24 mouse cellular contexts compared by ENCODE assay signal in genomic region chr17:87164312-87164922, GRCm38 (mm10). TPM values are rescaled to one million over a fixed set of nuclear protein-coding genes. Genes with fewer than 3 reads are reported as not detected.
A peak's percentile ranks its signal among the peaks of the same experiment; 100 is the strongest.
DNase-seq lines count a peak whose midpoint lies in the region; ATAC-seq and TF ChIP-seq lines count a peak whose summit lies in the region.
"Had no signal": no experiment of that assay in that cellular context is flagged by ENCODE, and none has a peak within 500 bp of the region (broad histone marks: within the 10 kb centered on the region; RNA-seq: fewer than 3 reads in every experiment).

No protein-coding gene starts in this region.

- 41% methylated on average over 7 of the region's 7 CpGs for WGBS in embryonic facial prominence, embryonic 12.5 days
- 84% methylated on average over 7 of the region's 7 CpGs for WGBS in hindbrain, embryonic 13.5 days

- DNase-seq in gastrocnemius, adult 2 months = no peak
- no peak for DNase-seq in gastrocnemius, adult 8-10 months (ENCODE audit: low spot score in 2 of 2)
- DNase-seq in hindlimb bud, embryonic 11.5 days (ENCODE audit: extremely low spot score, low read depth, low spot score) = peak; percentile 10
- peak; percentile 55 for DNase-seq in mesoderm, embryonic 11.5 days (ENCODE audit: low read depth, low spot score)
- DNase-seq in adrenal gland, postnatal 25 days = no peak
- DNase-seq in kidney, adult 9 months = no peak
- DNase-seq: adrenal gland, postnatal 36 days; cerebellum, adult 9-10 months; gastrocnemius, postnatal 10 days; kidney, adult 11 months; kidney, postnatal 10 days; liver, postnatal 0 days; lung, postnatal 10 days; spleen, adult 18-20 months; thymus, adult 18-20 months had no signal

- H3K36me3 ChIP-seq in embryonic facial prominence, embryonic 12.5 days = no peaks in the 10 kb centered on the region
- H3K36me3 ChIP-seq in hindbrain, embryonic 13.5 days = no peaks in the 10 kb centered on the region
- H3K36me3 ChIP-seq: G1E; heart, embryonic 12.5 days; hindbrain, embryonic 15.5 days; midbrain, embryonic 13.5 days; neural tube, embryonic 12.5 days; stomach, embryonic 15.5 days had no signal

- no peaks in the 10 kb centered on the region for H3K27me3 ChIP-seq in embryonic facial prominence, embryonic 12.5 days
- no peaks in the 10 kb centered on the region for H3K27me3 ChIP-seq in hindbrain, embryonic 13.5 days
- H3K27me3 ChIP-seq: heart, embryonic 12.5 days; hindbrain, embryonic 15.5 days; midbrain, embryonic 13.5 days; neural tube, embryonic 12.5 days; stomach, embryonic 15.5 days had no signal

- 0 out of 2 replicates have a peak overlapping the region, but pooled peaks have one; percentile 1 for H3K4me2 ChIP-seq in embryonic facial prominence, embryonic 12.5 days (replicated peaks)
- H3K4me2 ChIP-seq in hindbrain, embryonic 13.5 days = no peak overlapping the region
- H3K4me2 ChIP-seq: heart, embryonic 12.5 days; hindbrain, embryonic 15.5 days; midbrain, embryonic 13.5 days; neural tube, embryonic 12.5 days; stomach, embryonic 15.5 days had no signal

- TF ChIP-seq CTCF in gastrocnemius, adult 2 months (IDR thresholded peaks at IDR 0.05) = no peak

- intact Hi-C loops in gastrocnemius, adult 2 months (cut with DNase I) = no loop called here

- ATAC-seq in embryonic facial prominence, embryonic 12.5 days (ENCODE audit: insufficient number of reproducible peaks, insufficient read depth, low FRiP score, low TSS enrichment) = peak; percentile 72; the same call in 1 of the 2 replicates
- ATAC-seq in hindbrain, embryonic 13.5 days (ENCODE audit: low FRiP score) = no peak
- ATAC-seq: forebrain, embryonic 16.5 days; liver, postnatal 0 days; midbrain, embryonic 13.5 days had no signal

- no peak overlapping the region for H3K9ac ChIP-seq in embryonic facial prominence, embryonic 12.5 days
- H3K9ac ChIP-seq in hindbrain, embryonic 13.5 days = no peak overlapping the region
- H3K9ac ChIP-seq: heart, embryonic 12.5 days; hindbrain, embryonic 15.5 days; liver, postnatal 0 days; midbrain, embryonic 13.5 days; neural tube, embryonic 12.5 days; stomach, embryonic 15.5 days had no signal

- peaks cover 3% of the 10 kb centered on the region; the same call in 1 of the 2 replicates for H3K4me1 ChIP-seq in embryonic facial prominence, embryonic 12.5 days
- H3K4me1 ChIP-seq in hindbrain, embryonic 13.5 days (replicated peaks) = 0 out of 2 replicates have a peak, but pooled peaks cover 3% of the 10 kb centered on the region
- H3K4me1 ChIP-seq: heart, embryonic 12.5 days; hindbrain, embryonic 15.5 days; neural tube, embryonic 12.5 days; stomach, embryonic 15.5 days had no signal

- H3K4me3 ChIP-seq in gastrocnemius, adult 2 months = no peak overlapping the region
- H3K4me3 ChIP-seq in embryonic facial prominence, embryonic 12.5 days = no peak overlapping the region
- no peak overlapping the region for H3K4me3 ChIP-seq in hindbrain, embryonic 13.5 days
- H3K4me3 ChIP-seq: heart, embryonic 12.5 days; hindbrain, embryonic 15.5 days; midbrain, embryonic 13.5 days; neural tube, embryonic 12.5 days; stomach, embryonic 15.5 days had no signal

- peak overlapping the region; percentile 54; the same call in 1 of the 2 replicates for H3K27ac ChIP-seq in gastrocnemius, adult 2 months
- H3K27ac ChIP-seq in embryonic facial prominence, embryonic 12.5 days = peak overlapping the region; percentile 60
- H3K27ac ChIP-seq in hindbrain, embryonic 13.5 days = no peak overlapping the region
- H3K27ac ChIP-seq: hindbrain, embryonic 15.5 days; midbrain, embryonic 13.5 days; neural tube, embryonic 12.5 days; stomach, embryonic 15.5 days had no signal

- no peaks in the 10 kb centered on the region for H3K9me3 ChIP-seq in embryonic facial prominence, embryonic 12.5 days
- no peaks in the 10 kb centered on the region for H3K9me3 ChIP-seq in hindbrain, embryonic 13.5 days
- H3K9me3 ChIP-seq: heart, embryonic 12.5 days; hindbrain, embryonic 15.5 days; midbrain, embryonic 13.5 days; neural tube, embryonic 12.5 days; stomach, embryonic 15.5 days had no signal

RNA-seq across cellular contexts. Expression of gene Socs5, which starts 56.9 kb away (rescaled TPM):
- 10 to 100 TPM; 12.9 to 20.5 TPM for total RNA-seq in gastrocnemius, adult 2 months (2021)
- 10 to 100 TPM; 13.1 to 17.8 (median 15.2) TPM for total RNA-seq in gastrocnemius, adult 8-10 months (2022)
- 19.1 and 23.6 TPM in 2 replicates for polyA plus RNA-seq in embryonic facial prominence, embryonic 12.5 days (2016; fragmentation: Nextera tagmentation; extraction: Ambion mirVana)
- 82.7 and 83.4 TPM in 2 replicates for total RNA-seq in adrenal gland, postnatal 25 days (2021)
- polyA plus RNA-seq in hindbrain, embryonic 13.5 days (2015; fragmentation: Nextera tagmentation; extraction: Ambion mirVana) = 13.0 and 13.3 TPM in 2 replicates

Comparison
In these comparisons a context has a peak if more than half of its experiments do, and no peak if none do; other contexts are left out.
1. DNase-seq: peak in hindlimb bud, embryonic 11.5 days (single experiment) and mesoderm, embryonic 11.5 days (single experiment); none in gastrocnemius, adult 2 months (single experiment), gastrocnemius, adult 8-10 months (0 of 2), adrenal gland, postnatal 25 days (single experiment) and kidney, adult 9 months (single experiment).